Mouse (Mus musculus) cerebellum, adult 9-11 months (tissue): ENCODE measurements around the gene Ewsr1.

ENCODE experiments used
- DNase-seq: peaks from one replicate; pipeline ENCODE4 v3.0.0; 2022

The Ewsr1 gene

DNA sequence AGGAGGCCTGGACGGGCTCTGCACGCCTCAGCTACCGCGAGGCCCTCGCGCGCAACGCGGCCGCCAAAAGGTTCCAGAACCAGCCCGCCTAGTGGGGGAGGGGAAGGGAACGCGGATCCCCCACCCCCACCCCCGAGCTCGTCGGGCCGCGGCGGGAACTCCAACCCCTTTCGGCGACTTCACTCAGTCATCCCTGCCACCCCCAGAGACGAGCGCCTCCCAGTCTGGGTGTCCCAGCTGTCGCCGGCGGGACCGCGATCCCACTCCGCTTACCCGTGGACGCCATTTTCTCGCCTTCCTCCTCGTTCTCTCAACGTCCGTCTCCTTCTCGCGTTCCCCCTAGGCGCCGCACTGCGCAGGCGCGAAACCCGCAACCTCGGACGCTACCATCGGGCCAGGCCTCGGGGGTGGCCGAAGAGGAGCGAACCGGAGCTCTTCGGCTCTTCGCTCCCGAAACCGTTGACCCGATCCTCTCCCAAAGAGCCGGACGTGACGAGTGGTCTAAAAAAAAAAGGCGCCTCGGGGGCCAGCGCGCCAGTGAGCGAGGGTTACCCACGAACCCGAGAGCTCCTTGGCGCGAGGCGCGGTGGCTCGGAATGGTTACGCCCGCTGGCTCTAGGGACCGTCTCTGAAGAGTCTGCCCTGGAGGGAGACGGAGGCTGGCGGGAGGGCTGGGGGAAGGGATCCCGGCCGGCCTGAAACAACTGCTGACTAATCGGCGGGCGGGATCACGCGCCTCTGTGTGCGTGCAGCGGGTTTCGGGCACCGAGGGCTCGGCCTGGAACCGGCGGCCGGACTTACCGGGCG lies at the start of gene Ewsr1, which contains the start of gene Rhbdd3:
Gene Ewsr1, minus strand, starts transcription at position 531 of the 807 bp plus-strand sequence.
Gene Rhbdd3, plus strand, starts transcription at position 191 of the 807 bp plus-strand sequence.
- peak; percentile 97 for DNase-seq

DNA sequence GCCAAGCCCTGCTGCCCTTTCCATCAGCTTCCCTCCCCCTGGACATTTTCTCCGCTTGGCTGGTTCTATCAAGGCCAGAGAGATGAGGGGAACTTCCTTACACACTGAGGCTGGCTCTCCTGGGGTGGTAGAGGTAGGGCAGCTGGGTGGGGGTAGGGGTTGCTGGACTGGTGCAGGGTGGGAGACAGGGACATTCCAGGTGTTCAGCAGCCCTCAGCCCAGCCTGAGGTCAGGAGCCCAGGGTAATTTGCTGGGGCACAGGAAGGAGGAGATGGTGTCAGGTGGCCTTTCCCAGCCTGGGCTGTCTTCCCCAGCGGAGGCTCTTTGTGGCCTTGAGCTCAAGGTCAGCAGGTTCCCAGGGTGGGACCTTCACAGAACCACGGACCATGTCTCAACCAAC lies 46.5 kb upstream of the Ewsr1 start:
- no peak for DNase-seq

DNA sequence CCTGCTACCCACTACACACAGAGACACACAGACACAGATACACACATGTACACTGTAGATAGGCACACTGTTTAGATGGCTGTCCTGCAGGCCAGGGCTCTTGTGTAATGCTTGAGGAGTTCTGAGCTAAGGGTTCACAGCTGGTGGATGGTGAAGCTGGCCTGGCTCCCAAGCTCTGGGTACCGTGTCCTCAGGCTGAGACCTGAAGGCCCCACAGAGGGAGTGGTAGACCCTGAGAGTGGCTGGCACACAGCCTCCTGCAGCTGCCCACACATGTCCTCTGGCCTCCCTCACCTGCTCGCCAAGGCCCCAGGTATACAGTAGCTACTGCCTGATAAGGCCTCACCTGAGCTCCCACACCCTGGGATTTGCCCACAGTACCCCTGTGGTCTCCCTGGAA lies 42.9 kb upstream of the Ewsr1 start:
- DNase-seq: no peak

DNA sequence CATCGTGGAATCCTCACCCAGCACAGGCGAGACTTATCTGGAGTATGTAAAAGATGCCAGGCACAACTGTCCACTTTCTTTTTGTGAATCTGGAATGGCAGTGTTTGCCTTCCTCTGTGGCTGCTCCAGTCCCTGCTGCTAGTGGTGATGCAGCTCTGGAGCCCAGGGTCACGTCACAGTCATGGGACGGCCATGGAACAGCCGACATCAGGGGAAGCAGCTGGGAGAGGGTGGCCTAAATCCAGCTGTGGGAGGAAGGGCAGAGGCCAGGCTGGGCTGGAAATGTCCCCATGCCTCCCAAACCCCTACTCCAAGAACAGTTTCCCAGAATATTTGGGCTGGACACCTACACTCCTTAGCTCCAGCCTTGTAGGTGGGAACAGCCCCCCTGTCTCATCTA lies 42.2 kb upstream of the Ewsr1 start:
- no peak for DNase-seq

DNA sequence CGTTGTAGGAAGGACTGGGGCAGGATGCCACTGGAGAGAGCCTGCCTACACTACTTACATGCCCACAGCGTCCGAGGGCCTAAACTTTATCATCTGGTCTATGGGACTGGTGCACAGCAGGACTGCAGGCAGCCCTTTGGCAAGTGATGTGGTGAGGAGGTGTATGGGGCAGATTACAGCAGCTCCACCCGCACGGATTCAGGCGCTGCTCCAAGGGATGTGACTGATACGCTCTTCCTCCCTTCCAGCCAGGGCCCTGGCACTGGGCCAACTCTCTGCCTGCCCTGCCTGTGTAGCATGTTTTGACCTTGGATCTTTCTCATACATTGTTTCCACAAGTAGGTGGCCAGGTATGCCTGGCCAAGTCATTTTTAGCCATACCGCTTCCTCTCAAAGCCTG lies 41.6 kb upstream of the Ewsr1 start:
- peak; percentile 61 for DNase-seq

DNA sequence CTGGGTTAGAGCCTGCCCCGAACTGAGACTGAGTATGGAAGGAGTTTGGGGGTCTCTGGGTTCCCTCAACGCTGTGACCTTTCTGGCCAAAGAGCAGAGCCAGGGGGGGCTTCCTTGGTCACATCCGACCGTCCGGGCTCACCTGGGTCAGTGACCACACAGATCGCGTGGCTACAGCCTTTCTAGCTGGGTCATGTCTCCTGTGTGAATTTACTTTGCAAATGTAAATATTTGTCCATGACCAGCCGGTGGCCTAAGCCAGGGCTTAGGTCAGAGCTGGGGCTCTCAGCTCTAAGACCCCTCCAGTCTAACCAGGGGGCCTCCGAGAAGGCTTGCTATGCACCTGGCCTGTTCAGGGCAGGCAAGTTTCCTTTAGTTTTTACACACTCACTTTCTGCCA lies 40.3 kb upstream of the Ewsr1 start:
- DNase-seq: no peak

DNA sequence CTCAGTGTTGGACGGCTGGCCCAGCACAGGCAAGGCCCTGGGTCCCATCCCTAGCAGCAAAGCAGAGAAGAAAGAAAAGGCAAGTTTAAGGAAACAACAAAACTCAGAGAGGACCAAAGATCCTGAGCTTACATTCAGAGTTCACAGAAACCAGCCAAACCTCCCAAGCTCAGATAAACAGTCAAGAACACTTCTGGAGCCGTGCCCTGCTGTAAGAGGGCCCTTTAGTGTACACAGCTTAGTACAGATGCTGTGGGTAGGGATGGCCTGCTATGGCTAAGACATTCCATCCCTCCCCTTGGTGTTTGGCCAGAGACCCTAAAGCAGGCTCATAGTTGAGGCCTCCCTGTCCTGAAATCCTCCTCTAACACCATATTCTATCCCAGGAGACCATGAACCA lies 39.6 kb upstream of the Ewsr1 start:
- DNase-seq: no peak

DNA sequence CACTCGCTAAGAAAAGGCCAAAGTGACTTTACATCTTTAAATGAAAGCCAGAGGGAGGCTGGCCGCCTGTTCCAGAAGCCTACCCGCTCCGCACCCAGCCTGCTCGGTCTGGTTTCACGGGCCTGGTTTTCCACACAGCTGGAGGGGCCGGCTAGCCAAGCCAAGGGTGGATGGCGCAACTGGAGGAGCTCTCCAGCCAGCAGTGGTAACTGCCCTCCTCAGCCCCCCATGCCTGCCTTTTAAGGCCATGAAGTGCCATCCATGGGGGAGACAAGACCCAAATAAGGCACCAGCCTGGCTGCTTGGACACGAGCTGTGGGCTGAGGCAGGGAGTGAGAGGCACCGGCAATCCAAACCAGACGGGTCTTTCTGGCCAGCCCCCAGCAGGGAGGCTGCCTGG lies 36.8 kb upstream of the Ewsr1 start:
- no peak for DNase-seq

DNA sequence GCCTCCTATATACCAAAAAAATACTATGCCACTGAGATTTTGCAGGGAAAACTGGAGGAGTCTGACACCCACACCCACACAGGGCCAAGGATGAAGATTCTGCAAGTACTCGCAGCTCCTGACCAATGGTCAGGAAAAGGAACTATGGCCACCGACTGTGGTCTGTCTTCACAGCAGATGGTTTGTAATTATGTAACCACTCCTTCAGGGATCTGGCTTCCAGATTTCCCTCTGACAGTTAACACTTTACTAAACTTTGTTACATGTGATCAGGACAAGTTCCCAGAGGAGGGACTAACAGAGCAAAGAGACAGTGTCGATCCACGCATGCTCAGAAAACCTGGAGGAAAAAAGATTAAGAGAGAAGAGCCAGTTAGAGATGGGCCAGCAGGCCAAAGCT lies 33.7 kb upstream of the Ewsr1 start:
- no peak for DNase-seq

DNA sequence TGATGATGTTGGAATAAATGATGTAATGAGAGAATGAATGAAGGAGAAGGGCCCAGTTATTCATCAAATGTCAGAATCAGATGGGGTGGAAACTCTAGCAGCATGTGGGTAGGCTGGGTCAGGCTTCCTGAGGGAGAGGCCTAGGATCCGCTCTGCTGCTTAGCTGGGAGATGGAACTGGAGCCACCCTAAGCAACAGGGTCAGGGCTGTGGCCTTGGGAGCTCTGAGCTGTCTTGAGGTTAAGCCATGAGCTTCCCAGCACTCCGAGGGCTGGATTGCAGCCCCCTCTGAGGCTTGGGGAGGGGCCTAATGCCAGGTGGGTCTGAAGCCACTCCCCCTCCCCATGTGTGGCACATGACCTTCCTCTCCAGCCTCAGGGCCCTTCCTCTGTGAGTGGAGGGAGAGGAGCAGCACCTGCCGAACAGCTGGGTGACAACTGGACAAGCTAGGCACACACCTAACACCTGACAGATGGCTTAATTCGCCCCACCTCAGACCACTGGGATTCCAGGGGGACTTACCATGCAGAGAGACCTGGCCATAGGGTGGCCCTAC lies 31.1 kb upstream of the Ewsr1 start:
- no peak for DNase-seq

DNA sequence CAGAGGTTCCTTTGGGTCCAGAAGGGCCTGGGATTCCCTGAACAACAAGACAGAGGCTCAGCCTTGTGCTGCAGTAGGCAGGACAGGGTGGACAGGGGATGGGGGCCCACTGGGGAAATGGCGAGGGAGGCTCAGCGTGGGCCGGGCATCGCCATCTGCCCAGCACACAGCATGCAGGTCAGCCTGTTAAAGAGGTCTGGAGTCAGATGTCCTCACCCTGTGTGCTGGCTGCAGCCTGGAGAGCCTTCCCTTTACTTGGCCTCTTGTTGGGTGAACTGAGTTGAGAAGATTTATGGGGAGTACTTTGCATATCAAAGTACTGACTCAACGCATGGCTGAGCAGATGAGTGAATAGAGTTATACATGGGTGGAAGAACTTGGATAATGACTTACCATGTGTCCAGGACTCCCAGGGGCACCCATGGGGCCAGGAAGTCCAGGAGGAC lies 30.0 kb upstream of the Ewsr1 start:
- peak; percentile 60 for DNase-seq

DNA sequence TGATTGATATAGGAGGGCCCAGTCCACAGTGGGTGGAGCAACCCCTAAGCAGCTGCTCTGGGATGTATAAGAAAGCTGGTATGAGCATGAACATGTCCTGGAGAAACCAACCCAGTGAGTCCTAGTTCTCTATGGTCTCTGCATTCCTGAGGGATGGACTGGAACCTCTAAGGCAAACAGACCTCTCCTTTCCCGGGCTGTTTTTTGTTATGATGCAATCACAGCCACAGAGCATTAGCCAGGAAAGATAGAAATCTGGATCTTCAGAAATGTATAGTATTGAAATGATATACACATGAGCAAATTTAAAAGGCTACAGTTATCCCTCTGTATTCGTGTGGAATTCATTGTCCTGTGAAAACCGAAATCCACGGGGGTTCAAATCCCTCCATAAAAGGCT lies 26.6 kb upstream of the Ewsr1 start:
- DNase-seq: no peak

DNA sequence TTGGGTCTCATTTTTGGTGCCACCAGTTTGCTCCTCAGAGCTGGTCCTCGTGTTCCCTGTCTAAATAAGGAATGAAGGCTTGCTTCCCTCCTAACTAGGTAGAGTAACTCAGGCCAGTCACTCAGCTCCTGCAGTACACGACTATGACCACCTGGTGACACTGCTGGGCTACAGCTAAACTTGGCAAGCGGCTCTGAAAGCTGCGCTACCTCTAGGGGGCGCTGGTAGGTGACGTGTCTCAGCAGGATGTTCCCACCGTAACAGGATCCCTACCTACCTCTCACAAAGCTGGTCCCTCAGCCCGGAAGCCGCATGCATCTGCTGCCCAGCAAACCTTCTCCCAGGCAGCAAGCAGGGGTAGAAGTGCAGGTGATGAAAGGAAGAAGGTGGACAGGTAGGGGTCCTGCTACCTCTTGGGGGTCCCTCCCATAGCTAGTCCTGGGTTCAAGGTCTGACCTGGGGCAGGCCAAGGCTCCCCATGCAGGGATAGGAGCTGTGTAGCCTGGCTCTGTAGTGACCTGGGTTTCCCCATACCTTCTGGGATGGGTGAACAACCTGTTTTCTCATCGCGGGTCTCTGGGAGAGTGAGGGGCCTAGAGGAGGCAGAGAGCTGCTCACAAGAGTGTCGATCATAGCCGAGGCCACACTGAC lies 16.0 kb upstream of the Ewsr1 start:
- peak; percentile 76 for DNase-seq

DNA sequence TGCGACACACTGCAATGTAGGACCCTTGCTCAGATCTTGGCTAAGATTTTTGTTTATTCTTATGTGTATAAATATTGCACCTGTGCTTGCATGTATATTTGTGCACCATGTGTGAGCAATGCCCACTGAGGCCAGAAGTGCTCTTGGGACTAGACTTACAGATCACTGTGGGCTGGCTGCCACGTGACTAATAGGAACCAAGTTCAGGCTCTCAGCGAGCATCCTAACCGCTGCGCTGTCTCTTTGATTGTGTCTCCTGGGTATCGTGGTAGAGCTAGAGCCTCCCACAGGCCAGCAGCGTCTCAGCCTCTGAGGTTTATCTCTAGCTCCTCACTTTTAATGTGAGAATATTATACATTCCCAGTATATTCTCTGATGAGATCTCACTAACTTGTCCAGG lies 14.6 kb upstream of the Ewsr1 start:
- DNase-seq: no peak

DNA sequence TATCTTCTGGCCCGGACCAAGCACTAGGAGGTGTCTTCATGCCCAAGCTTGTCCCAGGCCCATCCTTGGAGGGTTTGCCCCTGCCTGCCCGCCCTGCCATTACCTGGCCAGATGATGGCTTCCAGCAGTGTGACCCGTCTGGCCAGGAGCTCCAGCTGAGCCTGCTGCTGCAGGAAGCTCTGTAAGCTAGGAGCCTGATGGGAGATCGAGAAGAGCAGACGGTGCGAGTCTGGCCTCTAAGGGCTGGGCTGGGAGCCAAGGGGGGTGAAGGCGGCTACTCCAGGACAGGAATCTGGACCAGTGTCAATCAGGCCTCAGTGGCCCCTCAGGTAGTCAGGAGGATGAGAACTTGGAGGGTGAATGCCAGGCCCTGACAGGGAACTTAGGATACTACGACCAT lies 10.4 kb upstream of the Ewsr1 start:
- DNase-seq: no peak

DNA sequence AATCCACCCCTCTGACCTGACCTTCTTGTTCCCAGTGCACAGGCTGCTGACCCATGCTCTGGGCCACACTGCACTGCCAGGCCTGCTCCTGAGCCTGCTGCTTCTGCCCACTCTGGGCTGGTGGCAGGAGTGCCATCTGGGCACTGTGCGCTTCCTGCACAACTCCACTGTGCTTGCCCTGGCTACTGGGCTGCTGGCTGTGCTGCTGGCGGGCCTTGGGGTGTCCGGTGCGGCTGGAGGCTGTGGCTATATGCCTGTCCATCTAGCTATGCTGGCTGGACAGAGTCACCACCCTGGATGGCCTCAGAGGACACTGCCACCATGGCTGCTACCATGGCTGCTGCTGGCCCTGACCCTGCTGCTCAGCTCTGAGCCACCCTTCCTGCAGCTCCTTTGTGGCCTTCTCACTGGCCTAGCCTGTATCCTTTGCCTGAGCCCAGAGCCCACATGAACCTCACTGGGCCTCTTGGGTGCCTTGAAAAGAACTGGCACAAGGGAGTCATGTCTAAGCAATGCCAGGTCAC lies 5.0 kb upstream of the Ewsr1 start:
- no peak for DNase-seq

DNA sequence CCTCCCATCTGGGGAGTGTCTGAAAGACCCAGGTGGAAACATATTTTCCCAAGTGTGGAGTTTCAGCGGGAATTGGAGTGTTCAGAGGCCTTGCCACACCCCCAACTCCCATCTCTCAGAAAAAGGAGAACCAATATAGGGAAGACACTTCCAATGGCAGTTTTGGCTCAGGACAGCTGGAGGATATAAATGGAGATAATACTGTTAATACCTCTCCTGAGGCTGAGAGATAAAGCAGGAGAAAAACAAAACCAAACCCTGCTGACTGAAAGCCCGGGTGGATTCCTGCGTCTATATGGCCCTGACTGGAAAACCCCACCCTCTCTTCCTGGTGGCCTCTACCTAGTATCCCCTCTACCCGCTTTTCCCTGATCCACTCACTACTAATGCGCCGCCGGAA lies 3.3 kb upstream of the Ewsr1 start:
- DNase-seq: no peak

DNA sequence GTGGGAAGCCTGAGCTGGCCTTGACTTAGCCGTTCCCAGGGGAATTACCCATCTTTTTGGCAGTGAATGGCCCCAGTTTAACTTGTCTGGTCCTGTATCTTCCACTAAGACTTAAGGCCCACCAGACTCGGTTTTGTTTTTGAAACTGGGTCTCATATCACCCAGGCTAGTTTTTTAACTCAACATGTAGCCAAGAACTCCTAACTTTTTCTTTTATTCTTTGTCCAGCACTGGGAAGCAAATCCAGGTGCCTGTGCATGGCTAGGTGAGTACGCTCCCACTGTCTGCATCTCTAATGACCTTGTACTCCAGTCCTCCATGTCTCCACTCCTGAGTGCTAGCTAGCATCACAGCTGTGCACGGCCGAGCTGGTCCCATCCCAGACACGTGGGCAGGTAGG lies 2.6 kb upstream of the Ewsr1 start:
- peak; percentile 34 for DNase-seq

DNA sequence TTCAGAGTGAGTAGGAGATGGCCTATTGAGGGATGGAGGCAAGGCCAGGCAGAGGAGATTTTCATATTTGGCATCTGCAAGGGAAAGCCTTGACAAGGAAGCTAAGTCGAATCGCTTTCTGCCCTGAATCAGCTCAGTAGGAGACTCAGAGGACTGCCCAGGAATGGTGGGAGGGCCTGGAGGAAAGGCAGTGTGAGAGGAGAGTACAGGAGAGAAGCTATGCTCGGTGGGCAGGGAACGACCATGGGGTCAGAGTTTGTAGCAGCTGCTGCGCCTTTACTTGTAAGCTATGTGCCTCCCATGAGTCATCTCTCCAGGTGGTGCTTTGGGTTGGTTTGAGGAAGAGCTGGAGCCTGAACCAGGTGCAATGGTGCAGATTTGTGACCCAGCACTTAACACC lies 1.7 kb upstream of the Ewsr1 start:
- DNase-seq: peak; percentile 52

DNA sequence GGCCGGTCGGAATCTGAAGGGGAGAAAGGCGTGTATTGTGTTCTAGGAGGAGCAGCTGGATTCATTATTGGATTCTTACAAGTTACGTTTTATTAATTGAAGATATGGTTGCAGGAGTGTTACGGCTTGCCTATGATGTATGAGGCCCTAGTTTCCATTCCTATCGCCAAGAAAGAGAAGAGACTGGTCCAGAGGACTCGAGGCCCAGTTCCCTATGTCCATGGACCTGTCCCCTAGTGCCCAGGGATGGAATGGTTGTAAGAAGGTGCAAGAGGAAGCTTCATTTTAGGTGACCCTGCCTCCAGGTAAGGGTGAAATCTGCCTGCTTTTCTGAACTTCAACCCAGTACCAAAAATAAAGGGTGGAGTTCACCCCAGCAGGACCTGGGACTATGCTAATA lies 1.2 kb upstream of the Ewsr1 start:
- DNase-seq: peak; percentile 43

DNA sequence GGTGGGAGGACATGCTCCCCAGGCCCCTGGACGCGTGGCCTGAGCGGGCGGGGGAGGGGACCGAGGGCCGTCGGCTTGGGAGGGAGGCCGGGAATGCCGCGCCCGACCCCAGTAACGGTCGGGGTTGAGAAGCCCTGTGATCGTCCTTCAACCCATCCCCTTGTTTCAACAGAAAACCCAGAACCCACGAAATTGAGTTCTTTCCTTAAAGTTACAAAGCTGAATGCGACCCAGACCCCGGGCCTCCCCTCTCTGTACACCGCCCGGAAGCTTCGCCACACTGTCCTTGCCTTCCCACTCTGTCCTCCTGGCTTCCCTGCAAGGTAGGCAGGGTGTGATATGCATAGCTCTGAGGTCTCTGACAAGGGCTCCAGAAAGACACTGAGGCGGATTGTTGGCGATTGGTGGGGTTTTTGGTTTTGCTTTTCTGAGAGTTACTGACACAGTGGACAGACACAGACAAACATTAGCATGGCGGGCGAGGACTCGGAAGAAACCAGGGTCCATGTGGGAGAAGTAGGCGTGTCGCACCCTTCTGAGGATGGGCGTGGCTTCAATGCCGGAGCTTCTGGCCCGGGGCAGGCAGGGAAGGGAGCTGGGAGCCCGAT lies 614 bp upstream of the Ewsr1 start:
- DNase-seq: peak; percentile 82

DNA sequence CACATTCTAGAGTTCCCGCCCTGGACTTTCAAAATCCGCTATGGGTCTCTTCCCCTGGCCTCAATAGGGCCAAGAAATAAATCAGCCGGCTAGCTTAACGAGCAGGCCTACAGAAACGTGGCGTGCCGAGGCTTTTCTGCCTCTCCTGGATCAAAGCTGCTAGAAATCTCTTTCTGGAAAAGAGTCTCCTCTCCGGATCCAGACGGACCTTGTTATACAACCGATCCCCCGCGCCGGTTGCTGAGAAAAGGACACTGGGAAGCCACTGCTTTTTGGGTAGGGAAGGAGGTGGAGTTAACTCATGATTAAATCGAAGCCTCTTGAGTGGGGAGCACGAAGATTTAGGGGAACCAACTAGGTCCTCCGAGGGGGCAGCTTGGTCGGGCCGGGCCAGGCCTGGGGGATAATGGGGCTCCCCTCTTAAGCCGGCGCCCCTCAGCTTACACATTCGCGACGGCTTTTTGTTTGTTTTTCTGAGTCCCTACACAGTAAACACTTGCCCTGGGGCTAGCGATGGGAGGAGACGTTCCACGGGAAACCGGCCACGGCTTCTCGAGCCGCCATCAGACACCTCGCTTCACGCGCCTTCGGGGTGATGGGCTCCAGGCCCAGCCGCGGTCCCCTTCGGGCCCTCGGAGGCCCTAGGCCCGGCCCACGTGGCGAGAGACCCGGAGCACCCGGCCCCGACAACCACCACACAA lies 881 bp downstream of the Ewsr1 start:
- DNase-seq: peak; percentile 69

DNA sequence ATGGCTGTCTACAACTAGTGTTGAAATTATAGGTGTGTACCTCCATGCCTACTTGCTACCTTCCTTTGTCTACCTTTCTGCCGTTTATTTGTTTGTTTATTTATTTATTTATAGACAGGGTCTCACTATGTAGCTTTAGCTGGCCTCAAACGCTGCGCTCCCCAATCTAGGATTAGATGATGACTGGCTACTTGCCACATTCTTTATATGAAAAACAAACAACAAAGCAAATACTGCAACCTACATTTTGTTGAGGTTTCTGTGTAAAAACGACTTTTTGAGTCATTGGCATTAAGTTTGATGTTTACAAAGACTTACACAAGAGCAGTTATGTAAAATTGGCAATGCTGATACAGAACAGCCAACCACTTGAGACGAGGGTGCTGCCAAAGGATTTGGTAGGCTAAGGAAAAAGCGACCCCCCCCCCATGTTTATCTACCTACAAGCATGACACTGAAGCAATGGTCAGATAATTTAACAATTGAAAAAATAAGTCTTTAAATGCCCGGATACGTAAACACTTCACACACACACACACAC lies 2.5 kb downstream of the Ewsr1 start:
- DNase-seq: no peak
